Mouse (Mus musculus) liver, embryonic 15.5 days (tissue): Measurements from ENCODE around the gene Arid4a. TPM values are rescaled to one million over a fixed set of nuclear protein-coding genes. Genes with fewer than 3 reads are reported as not detected.

Source experiments
- ATAC-seq: fragments of 200-750 bp; cut with Nextera tagmentation; 2 replicates; pipeline ENCODE4 v1.8.0; 2017; ENCODE audit warnings: moderate number of reproducible peaks, mild to moderate bottlenecking, moderate library complexity; ENCODE audit not compliant: insufficient read depth
- H3K27ac ChIP-seq: fragments of 300-500 bp; sonication (generic); replicated peaks from 2 replicates; pipeline ENCODE4 v1.5.1; 2015; ENCODE audit warnings: mild to moderate bottlenecking, inconsistent platforms
- H3K27me3 ChIP-seq: fragments of 300-500 bp; sonication (generic); 2 replicates; pipeline ENCODE4 v1.6.1; 2015; ENCODE audit warnings: mild to moderate bottlenecking, inconsistent platforms
- H3K36me3 ChIP-seq: fragments of 300-500 bp; sonication (generic); replicated peaks from 2 replicates; pipeline ENCODE4 v1.6.1; 2015; ENCODE audit warnings: moderate library complexity, mild to moderate bottlenecking, inconsistent platforms
- H3K4me1 ChIP-seq: fragments of 300-500 bp; sonication (generic); replicated peaks from 2 replicates; pipeline ENCODE4 v1.6.1; 2015; ENCODE audit warnings: inconsistent platforms
- H3K4me2 ChIP-seq: fragments of 300-500 bp; sonication (generic); 2 replicates; pipeline ENCODE4 v1.6.1; 2015; ENCODE audit warnings: moderate library complexity, mild to moderate bottlenecking, inconsistent platforms
- H3K4me3 ChIP-seq: fragments of 300-500 bp; sonication (generic); replicated peaks from 2 replicates; pipeline ENCODE4 v1.5.1; 2015; ENCODE audit warnings: mild to moderate bottlenecking, inconsistent platforms
- H3K9ac ChIP-seq: fragments of 300-500 bp; sonication (generic); 2 replicates; pipeline ENCODE4 v1.6.1; 2015; ENCODE audit warnings: moderate library complexity, mild to moderate bottlenecking, inconsistent platforms
- H3K9me3 ChIP-seq: fragments of 300-500 bp; sonication (generic); replicated peaks from 2 replicates; pipeline ENCODE4 v1.6.1; 2016; ENCODE audit warnings: inconsistent platforms
- WGBS: fragments of 180-500 bp; shearing (Covaris S2); methylation state at CpG from one replicate; pipeline ENCODE4 v1.1.7; 2015; ENCODE audit warnings: mixed read lengths; ENCODE audit not compliant: insufficient replicate concordance; 5-methylcytosine and 5-hydroxymethylcytosine counted together
- polyA plus RNA-seq: library from polyadenylated mRNA; unstranded; fragments of >200 nt; fragmentation: Nextera tagmentation; extraction: Ambion mirVana; gene quantifications from 2 replicates; pipeline ENCODE4 v1.2.1, GENCODE M21; 2015

The Arid4a gene
- polyA plus RNA-seq, 1 experiment from 2014 or later = 20.8 TPM

DNA sequence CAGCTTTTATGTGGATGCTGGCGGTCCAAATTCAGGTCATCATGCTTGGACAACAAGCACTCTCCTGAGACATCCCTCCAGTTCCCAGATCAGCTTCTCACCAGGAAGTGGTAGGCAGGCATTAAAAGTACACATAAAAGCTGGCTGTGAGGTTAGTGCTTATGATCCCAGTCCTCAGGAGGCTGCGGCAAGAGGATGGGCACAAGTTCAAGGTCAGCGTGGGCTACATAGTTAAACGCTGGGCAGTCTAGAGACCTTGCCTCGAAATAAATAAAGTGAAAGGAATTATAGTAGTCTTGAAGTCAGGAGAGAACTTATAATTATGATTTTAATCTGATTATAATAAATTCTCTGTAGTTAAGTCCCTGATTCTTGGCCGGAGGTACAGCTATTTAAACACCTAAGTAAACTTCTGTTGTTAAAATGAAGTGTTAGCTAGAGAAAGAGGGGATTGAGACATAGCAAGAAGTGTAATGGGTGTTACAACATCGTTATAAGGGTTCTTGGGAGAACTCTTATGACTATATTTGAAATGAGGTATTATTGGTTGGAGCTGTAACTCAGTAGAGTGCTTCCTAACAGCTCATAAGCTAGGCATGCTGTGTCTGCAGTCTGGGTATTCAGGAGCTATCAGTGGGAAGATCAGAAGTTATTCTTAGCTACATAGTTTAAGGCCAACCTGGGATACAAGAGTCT lies 30.8 kb upstream of the Arid4a start:
- 82% methylated on average over 7 of the region's 7 CpGs for whole genome bisulfite sequencing
- no peak overlapping the region for H3K27ac ChIP-seq
- no peak for ATAC-seq
- no peaks in the 10 kb centered on the region for H3K4me1 ChIP-seq
- H3K4me3 ChIP-seq = no peak overlapping the region
- H3K36me3 ChIP-seq = peaks cover 88% of the 10 kb centered on the region
- H3K9me3 ChIP-seq = no peaks in the 10 kb centered on the region
- H3K9ac ChIP-seq = no peak overlapping the region
- H3K4me2 ChIP-seq = no peak overlapping the region
- no peaks in the 10 kb centered on the region for H3K27me3 ChIP-seq

DNA sequence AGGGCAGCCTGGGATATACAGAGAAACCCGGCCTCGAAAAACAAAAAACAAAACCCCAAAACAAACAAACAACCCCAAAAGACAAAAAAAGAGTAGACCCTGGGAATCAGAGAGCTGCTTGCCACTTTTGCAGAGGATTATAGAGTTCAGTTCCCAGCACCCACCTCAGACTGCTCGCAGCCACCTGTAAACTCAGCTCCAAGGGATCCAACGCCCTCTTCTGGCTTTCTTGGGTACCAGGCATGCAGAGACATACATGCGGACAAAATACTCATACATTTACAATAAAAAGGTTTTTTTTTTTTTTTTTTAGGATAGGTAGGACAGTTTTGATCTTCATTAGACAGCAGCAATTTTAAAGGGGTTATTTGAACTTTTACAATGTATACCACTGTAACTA lies 18.6 kb upstream of the Arid4a start:
- Histone ChIP-seq H3K4me2 (no peak overlapping the region), H3K9ac (no peak overlapping the region), H3K4me1 (peaks cover 5% of the 10 kb centered on the region; the same call in 1 of the 2 replicates), H3K4me3 (no peak overlapping the region), H3K27me3 (no peaks in the 10 kb centered on the region), H3K36me3 (peaks cover 48% of the 10 kb centered on the region), H3K9me3 (no peaks in the 10 kb centered on the region), H3K27ac (no peak overlapping the region)
- ATAC-seq = no peak
- WGBS = 81% methylated on average over 5 of the region's 5 CpGs

DNA sequence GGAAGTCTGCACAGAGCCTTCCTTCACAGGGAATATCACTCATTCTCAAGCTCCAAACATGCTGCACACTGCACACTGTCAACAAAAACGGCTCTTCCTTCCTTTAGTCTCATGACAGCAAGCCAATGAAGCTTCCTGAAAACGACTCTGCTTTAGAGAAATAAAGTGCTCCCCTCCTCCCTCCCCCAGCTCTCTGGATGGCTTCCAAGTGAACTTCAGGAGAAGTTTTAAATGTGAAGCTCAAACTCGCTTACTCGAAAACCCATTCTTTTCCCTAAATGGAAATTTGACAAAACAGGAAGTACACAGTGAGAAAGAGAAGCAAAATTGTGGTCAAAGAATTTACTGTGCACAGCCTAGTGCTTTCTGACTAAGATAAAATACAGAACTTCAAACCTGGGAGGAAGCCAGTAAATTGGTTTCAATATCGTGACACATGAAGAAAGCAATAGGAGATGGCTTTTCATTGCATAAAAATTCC lies 16.3 kb upstream of the Arid4a start:
- Histone ChIP-seq H3K9ac (no peak overlapping the region), H3K4me2 (peak overlapping the region; percentile 11; the same call in 1 of the 2 replicates), H3K9me3 (no peaks in the 10 kb centered on the region), H3K27me3 (no peaks in the 10 kb centered on the region), H3K27ac (peak overlapping the region; percentile 58), H3K36me3 (peaks cover 37% of the 10 kb centered on the region), H3K4me1 (peaks cover 5% of the 10 kb centered on the region; the same call in 1 of the 2 replicates), H3K4me3 (no peak overlapping the region; the same call in 1 of the 2 replicates)
- 11% methylated on average over 5 of the region's 5 CpGs for WGBS
- peak; percentile 61 for ATAC-seq

DNA sequence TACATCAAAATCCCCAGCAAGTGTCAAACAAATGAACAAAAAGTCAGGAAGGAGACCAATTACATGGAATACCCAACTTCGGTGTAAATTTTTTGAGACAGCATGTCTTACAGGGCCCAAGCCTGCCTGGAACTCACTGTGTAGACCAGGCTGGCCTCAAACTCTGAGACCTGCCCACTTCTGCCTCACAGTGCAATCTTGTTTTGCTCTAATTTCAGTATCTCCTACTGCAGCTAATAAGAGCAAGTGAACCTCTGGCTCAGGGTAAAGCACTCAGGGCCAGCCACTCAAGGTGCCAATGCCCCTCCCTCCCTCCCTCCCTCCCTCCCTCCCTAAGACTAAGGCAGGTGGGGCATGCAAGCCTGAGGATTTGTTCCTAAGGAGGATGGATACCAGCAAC lies 15.4 kb upstream of the Arid4a start:
- no peak overlapping the region for H3K9ac ChIP-seq
- H3K9me3 ChIP-seq = no peaks in the 10 kb centered on the region
- no peak overlapping the region for H3K4me2 ChIP-seq
- ATAC-seq = no peak
- H3K27me3 ChIP-seq = no peaks in the 10 kb centered on the region
- peaks cover 38% of the 10 kb centered on the region for H3K36me3 ChIP-seq
- 55% methylated on average over 1 of the region's 1 CpGs for WGBS
- H3K27ac ChIP-seq = peak overlapping the region; percentile 51
- H3K4me1 ChIP-seq = peaks cover 5% of the 10 kb centered on the region; the same call in 1 of the 2 replicates
- H3K4me3 ChIP-seq = no peak overlapping the region

DNA sequence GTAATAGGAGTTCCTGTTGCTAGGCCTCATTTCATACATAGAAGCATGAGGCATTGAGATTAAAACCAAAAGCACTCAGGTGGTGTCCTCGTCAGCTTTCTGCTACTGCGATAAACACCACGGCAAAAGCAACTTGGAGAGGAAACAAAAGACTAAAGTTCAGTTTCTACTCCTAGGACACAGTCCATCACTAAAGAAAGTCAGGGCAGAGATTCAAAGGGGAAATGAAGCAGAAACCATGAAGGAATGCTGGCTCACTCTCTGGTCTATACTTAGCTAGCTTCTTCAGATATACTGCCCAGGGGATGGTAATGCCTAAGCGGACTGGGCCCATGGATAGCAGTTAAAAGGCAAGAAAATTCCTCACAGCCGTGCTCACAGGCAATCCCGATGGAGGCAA lies 14.3 kb upstream of the Arid4a start:
- Histone ChIP-seq H3K36me3 (peaks cover 38% of the 10 kb centered on the region), H3K9ac (no peak overlapping the region), H3K4me2 (no peak overlapping the region), H3K27me3 (no peaks in the 10 kb centered on the region), H3K9me3 (no peaks in the 10 kb centered on the region), H3K27ac (no peak overlapping the region), H3K4me3 (no peak overlapping the region), H3K4me1 (peaks cover 5% of the 10 kb centered on the region; the same call in 1 of the 2 replicates)
- no peak for ATAC-seq
- WGBS = 80% methylated on average over 6 of the region's 6 CpGs

DNA sequence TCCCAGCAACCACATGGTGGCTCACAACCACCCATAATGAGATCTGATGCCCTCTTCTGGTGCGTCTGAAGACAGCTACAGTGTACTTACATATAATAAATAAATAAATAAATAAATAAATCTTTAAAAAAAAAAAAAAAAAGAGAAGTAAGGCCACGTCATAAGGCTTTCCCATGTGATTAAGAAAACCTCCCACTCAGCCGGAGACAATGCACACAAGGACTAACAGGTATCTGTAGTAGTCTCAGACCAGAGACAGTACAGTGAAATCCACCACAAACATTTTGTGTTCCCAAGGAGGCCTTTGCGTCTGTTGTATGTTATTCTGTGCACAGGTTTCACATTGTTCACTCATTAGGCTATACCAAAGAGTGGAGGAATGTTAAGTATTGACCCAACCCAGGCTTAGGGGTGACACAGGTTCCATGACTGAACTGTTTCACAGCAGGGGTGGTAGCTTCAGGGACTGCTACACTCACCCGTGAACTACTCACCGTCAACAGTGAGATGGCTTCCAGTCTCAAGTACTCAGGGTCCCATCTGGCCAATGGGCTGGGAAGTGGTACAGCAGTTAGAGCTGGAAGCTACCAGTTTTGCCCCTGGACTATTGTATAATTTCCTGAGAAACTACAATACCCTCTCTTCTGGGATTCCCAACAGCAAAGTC lies 11.9 kb upstream of the Arid4a start:
- Histone ChIP-seq H3K36me3 (peaks cover 51% of the 10 kb centered on the region), H3K9me3 (no peaks in the 10 kb centered on the region), H3K4me1 (peaks cover 5% of the 10 kb centered on the region; the same call in 1 of the 2 replicates), H3K9ac (no peak overlapping the region), H3K27me3 (no peaks in the 10 kb centered on the region), H3K4me2 (no peak overlapping the region), H3K4me3 (no peak overlapping the region), H3K27ac (no peak overlapping the region)
- 75% methylated on average over 5 of the region's 6 CpGs for WGBS
- ATAC-seq = no peak

DNA sequence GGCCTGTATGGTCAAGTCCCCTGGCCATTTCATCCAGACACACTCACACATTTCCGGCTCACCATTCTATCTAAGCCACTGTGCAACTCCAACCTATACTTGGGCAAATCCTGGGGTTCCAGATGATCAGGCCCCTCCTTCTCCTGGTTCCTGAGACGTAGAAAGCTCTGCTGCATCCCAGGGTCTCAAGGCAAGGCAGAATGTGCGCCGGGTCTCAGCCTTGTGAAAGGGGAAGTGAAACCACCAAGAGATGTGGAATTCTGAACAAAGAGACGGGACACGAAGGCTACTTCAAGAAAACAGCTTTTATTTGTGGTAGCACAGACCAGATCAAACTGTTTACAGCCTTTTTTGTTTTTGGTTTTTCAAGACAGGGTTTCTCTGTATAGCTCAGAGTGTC lies 9.6 kb upstream of the Arid4a start:
- Histone ChIP-seq H3K9me3 (no peaks in the 10 kb centered on the region), H3K4me3 (no peak overlapping the region), H3K4me2 (no peak overlapping the region), H3K27ac (no peak overlapping the region), H3K27me3 (no peaks in the 10 kb centered on the region), H3K4me1 (no peaks in the 10 kb centered on the region), H3K36me3 (peaks cover 63% of the 10 kb centered on the region), H3K9ac (no peak overlapping the region)
- WGBS = 71% methylated on average over 6 of the region's 6 CpGs
- ATAC-seq = no peak

DNA sequence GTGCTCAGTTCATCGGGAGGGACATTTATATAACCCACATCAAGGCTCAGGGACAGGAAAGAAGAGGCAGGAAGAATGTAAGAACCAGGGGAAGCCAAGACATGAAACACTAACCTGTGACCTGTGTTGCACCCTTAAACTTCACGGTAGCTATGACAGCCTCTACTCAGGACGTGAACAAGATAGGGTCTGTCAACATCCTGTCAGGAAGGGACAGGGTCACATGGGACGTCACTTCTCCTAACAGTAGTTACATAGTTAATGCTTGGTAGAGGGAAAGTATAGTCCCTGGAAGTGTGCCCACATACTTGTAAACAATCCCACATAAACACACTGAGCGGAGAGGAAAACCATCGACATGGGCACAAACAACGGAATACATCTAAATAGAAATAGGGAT lies 8.9 kb upstream of the Arid4a start:
- peaks cover 65% of the 10 kb centered on the region for H3K36me3 ChIP-seq
- no peaks in the 10 kb centered on the region for H3K27me3 ChIP-seq
- H3K9me3 ChIP-seq = no peaks in the 10 kb centered on the region
- ATAC-seq = peak; percentile 25; the same call in 1 of the 2 replicates
- peaks cover 2% of the 10 kb centered on the region; the same call in 1 of the 2 replicates for H3K4me1 ChIP-seq
- H3K4me3 ChIP-seq = no peak overlapping the region
- H3K9ac ChIP-seq = no peak overlapping the region
- 61% methylated on average over 7 of the region's 7 CpGs for WGBS
- no peak overlapping the region for H3K27ac ChIP-seq
- no peak overlapping the region for H3K4me2 ChIP-seq

DNA sequence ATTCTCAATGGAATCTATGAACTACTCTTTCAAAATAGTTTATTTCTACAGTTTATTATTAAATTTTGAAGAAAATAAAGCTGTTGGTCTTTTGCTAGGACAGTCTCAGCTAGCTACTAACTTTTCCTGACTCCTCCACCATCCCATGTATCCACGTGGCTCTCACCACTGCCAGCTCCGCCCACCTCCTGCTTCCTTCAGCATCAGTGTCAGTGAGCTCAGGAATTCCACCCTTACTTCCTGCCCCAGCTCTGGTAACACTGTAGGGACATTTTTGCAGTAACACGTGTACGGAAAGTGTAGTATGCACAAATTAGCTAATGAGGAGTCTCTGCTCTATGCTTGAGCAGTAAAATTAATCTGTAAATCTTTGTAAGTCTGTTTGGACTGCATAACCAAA lies 6.0 kb upstream of the Arid4a start:
- Histone ChIP-seq H3K4me2 (no peak overlapping the region), H3K4me1 (peaks cover 24% of the 10 kb centered on the region), H3K27ac (no peak overlapping the region), H3K9ac (no peak overlapping the region), H3K4me3 (no peak overlapping the region), H3K9me3 (no peaks in the 10 kb centered on the region), H3K36me3 (peaks cover 66% of the 10 kb centered on the region), H3K27me3 (no peaks in the 10 kb centered on the region)
- 60% methylated on average over 4 of the region's 4 CpGs for WGBS
- ATAC-seq = no peak

DNA sequence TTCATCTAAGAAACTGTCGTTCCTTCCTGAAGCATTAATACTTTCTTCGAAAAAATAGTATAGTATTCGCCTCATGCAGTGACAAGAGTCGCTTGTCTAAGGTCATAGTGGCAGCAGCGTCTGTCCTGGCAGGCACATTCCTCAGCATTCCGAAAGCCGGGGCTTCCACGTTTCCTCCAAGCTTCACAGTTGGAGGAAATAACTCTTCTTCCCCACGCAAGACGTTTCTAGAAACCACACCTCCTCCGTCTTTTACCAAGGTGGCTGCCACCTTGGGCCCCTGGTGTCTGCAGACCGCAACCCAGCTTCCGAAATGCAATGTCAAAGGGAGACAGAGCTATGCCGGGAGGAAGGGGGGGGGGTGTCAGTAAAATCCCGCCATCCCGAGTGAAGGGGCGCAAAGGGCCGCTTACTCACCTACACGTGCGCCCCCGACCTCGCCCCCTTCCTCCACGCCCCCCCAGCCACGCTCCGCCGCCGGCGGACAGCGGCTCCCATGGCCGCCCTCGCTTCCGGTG lies 886 bp upstream of the Arid4a start:
- under 1% methylated on average over 32 of the region's 32 CpGs for WGBS
- Histone ChIP-seq H3K9ac (peak overlapping the region; percentile 84), H3K4me2 (peak overlapping the region; percentile 80), H3K9me3 (no peaks in the 10 kb centered on the region), H3K4me1 (peaks cover 39% of the 10 kb centered on the region), H3K4me3 (peak overlapping the region; percentile 100), H3K36me3 (peaks cover 26% of the 10 kb centered on the region), H3K27ac (peak overlapping the region; percentile 96), H3K27me3 (no peaks in the 10 kb centered on the region)
- ATAC-seq = peak; percentile 67

DNA sequence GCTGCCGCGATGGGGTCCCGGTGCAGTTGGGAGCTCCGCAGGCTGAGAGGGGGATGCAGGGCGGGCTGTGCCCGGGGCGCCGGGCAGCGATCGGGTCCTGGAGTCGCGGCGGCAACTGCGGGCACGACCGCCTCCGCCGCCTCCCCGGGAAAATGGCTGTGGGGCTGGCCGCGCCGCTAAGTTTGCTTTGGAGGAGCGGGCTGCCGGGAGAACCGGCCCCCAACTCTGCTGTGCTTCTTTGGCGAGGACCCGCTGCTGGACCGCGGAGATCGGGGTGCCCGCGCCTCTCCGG lies 367 bp downstream of the Arid4a start:
- peak overlapping the region; percentile 99 for H3K27ac ChIP-seq
- H3K36me3 ChIP-seq = peaks cover 34% of the 10 kb centered on the region
- peak overlapping the region; percentile 100 for H3K4me3 ChIP-seq
- peak overlapping the region; percentile 83 for H3K4me2 ChIP-seq
- H3K9ac ChIP-seq = peak overlapping the region; percentile 99
- WGBS = under 1% methylated on average over 31 of the region's 33 CpGs
- ATAC-seq = no peak; the same call in 1 of the 2 replicates
- H3K9me3 ChIP-seq = no peaks in the 10 kb centered on the region
- peaks cover 39% of the 10 kb centered on the region for H3K4me1 ChIP-seq
- no peaks in the 10 kb centered on the region for H3K27me3 ChIP-seq
